Mouse (Mus musculus): ENCODE measurements around the gene Xpnpep1. TPM values are rescaled to one million over a fixed set of nuclear protein-coding genes. Genes with fewer than 3 reads are reported as not detected.

Gene Xpnpep1
- total RNA-seq (2014; fragmentation: Nextera tagmentation) (103 and 128 TPM in 2 replicates), total RNA-seq (2017) (73.6 and 186 TPM in 2 replicates)

GRCm38 (mm10) chr19:53040164-53041132 lies at the start of gene Xpnpep1:
Xpnpep1 (minus strand) TSS chr19:53040214.
- no peak for ATAC-seq (replicated peaks; ENCODE audit: low FRiP score, low TSS enrichment, poor library complexity, severe bottlenecking)

- ATAC-seq (replicated peaks; ENCODE audit: low FRiP score, low TSS enrichment, poor library complexity, severe bottlenecking): no peak; the same call in 1 of the 2 replicates
Measured at GRCm38 (mm10) chr19:53087268-53088143, 47.5 kb upstream of the Xpnpep1 start.

GRCm38 (mm10) chr19:53086861-53087260 lies 46.8 kb upstream of the Xpnpep1 start:
- no peak for ATAC-seq (replicated peaks; ENCODE audit: low FRiP score, low TSS enrichment, poor library complexity, severe bottlenecking)

- no peak for ATAC-seq (replicated peaks; ENCODE audit: low FRiP score, low TSS enrichment, poor library complexity, severe bottlenecking)
Measured at GRCm38 (mm10) chr19:53084735-53085134, 44.7 kb upstream of the Xpnpep1 start.

GRCm38 (mm10) chr19:53082862-53083261 lies 42.8 kb upstream of the Xpnpep1 start:
- ATAC-seq (replicated peaks; ENCODE audit: low FRiP score, low TSS enrichment, poor library complexity, severe bottlenecking): no peak

- ATAC-seq (replicated peaks; ENCODE audit: low FRiP score, low TSS enrichment, poor library complexity, severe bottlenecking): no peak
Measured at GRCm38 (mm10) chr19:53081339-53081738, 41.3 kb upstream of the Xpnpep1 start.

- ATAC-seq (replicated peaks; ENCODE audit: low FRiP score, low TSS enrichment, poor library complexity, severe bottlenecking): no peak
Measured at GRCm38 (mm10) chr19:53080921-53081320, 40.9 kb upstream of the Xpnpep1 start.

GRCm38 (mm10) chr19:53080487-53080886 lies 40.5 kb upstream of the Xpnpep1 start:
- ATAC-seq (replicated peaks; ENCODE audit: low FRiP score, low TSS enrichment, poor library complexity, severe bottlenecking): no peak

- ATAC-seq (replicated peaks; ENCODE audit: low FRiP score, low TSS enrichment, poor library complexity, severe bottlenecking): no peak
Measured at GRCm38 (mm10) chr19:53080026-53080425, 40.0 kb upstream of the Xpnpep1 start.

GRCm38 (mm10) chr19:53078271-53079085 lies 38.5 kb upstream of the Xpnpep1 start:
- no peak for ATAC-seq (replicated peaks; ENCODE audit: low FRiP score, low TSS enrichment, poor library complexity, severe bottlenecking)

- no peak for ATAC-seq (replicated peaks; ENCODE audit: low FRiP score, low TSS enrichment, poor library complexity, severe bottlenecking)
Measured at GRCm38 (mm10) chr19:53077278-53077677, 37.3 kb upstream of the Xpnpep1 start.

GRCm38 (mm10) chr19:53076238-53076981 lies 36.4 kb upstream of the Xpnpep1 start:
- ATAC-seq (replicated peaks; ENCODE audit: low FRiP score, low TSS enrichment, poor library complexity, severe bottlenecking): no peak

GRCm38 (mm10) chr19:53075896-53076237 lies 35.9 kb upstream of the Xpnpep1 start:
- ATAC-seq (replicated peaks; ENCODE audit: low FRiP score, low TSS enrichment, poor library complexity, severe bottlenecking): no peak

GRCm38 (mm10) chr19:53074899-53075722 lies 35.1 kb upstream of the Xpnpep1 start:
- no peak for ATAC-seq (replicated peaks; ENCODE audit: low FRiP score, low TSS enrichment, poor library complexity, severe bottlenecking)

GRCm38 (mm10) chr19:53073521-53073920 lies 33.5 kb upstream of the Xpnpep1 start:
- ATAC-seq (replicated peaks; ENCODE audit: low FRiP score, low TSS enrichment, poor library complexity, severe bottlenecking): no peak

- ATAC-seq (replicated peaks; ENCODE audit: low FRiP score, low TSS enrichment, poor library complexity, severe bottlenecking): no peak
Measured at GRCm38 (mm10) chr19:53072406-53072805, 32.4 kb upstream of the Xpnpep1 start.

GRCm38 (mm10) chr19:53071651-53072050 lies 31.6 kb upstream of the Xpnpep1 start:
- no peak for ATAC-seq (replicated peaks; ENCODE audit: low FRiP score, low TSS enrichment, poor library complexity, severe bottlenecking)

GRCm38 (mm10) chr19:53070870-53071269 lies 30.9 kb upstream of the Xpnpep1 start:
- no peak for ATAC-seq (replicated peaks; ENCODE audit: low FRiP score, low TSS enrichment, poor library complexity, severe bottlenecking)
